Mouse (Mus musculus) forebrain, postnatal 0 days (tissue): ENCODE results near the gene Tmem203. TPM values are rescaled to one million over a fixed set of nuclear protein-coding genes. Genes with fewer than 3 reads are reported as not detected.

Source experiments
- ATAC-seq: fragments of 200-750 bp; cut with Nextera tagmentation; 2 replicates; pipeline ENCODE4 v1.8.0; 2017; ENCODE audit warnings: mild to moderate bottlenecking, moderate library complexity
- DNase-seq: peaks from one replicate; pipeline ENCODE4 v3.0.0-alpha.2; 2015
- H3K27ac ChIP-seq: fragments of 300-500 bp; sonication (generic); 2 replicates; pipeline ENCODE4 v1.5.1; 2014; ENCODE audit warnings: low read depth, mild to moderate bottlenecking, antibody characterized with exemption, low read length, moderate library complexity, mixed read lengths
- H3K27me3 ChIP-seq: fragments of 300-500 bp; sonication (generic); 2 replicates; pipeline ENCODE4 v1.6.1; 2014; ENCODE audit warnings: mild to moderate bottlenecking, low read length, mixed read lengths; ENCODE audit not compliant: insufficient read depth
- H3K36me3 ChIP-seq: fragments of 300-500 bp; sonication (generic); 2 replicates; pipeline ENCODE4 v1.6.1; 2014; ENCODE audit warnings: mild to moderate bottlenecking, moderate library complexity; ENCODE audit not compliant: insufficient read depth
- H3K4me1 ChIP-seq: fragments of 300-500 bp; sonication (generic); 2 replicates; pipeline ENCODE4 v1.6.1; 2014; ENCODE audit warnings: antibody characterized with exemption; ENCODE audit not compliant: insufficient read depth
- H3K4me2 ChIP-seq: fragments of 300-500 bp; sonication (generic); 2 replicates; pipeline ENCODE4 v1.6.1; 2014; ENCODE audit warnings: low read depth, mild to moderate bottlenecking, moderate library complexity
- H3K4me3 ChIP-seq: fragments of 300-500 bp; sonication (generic); 2 replicates; pipeline ENCODE4 v1.5.1; 2014; ENCODE audit warnings: low read depth, low read length, mixed read lengths
- H3K9ac ChIP-seq: fragments of 300-500 bp; sonication (generic); 2 replicates; pipeline ENCODE4 v1.6.1; 2014; ENCODE audit warnings: mild to moderate bottlenecking
- H3K9me3 ChIP-seq: fragments of 300-500 bp; sonication (generic); 2 replicates; pipeline ENCODE4 v1.6.1; 2016; ENCODE audit warnings: low read length
- CTCF ChIP-seq: sonication (generic); IDR thresholded peaks from 2 replicates; pipeline ENCODE4 v1.5.1; 2016; ENCODE audit warnings: antibody characterized with exemption, control low read depth, low read depth
- WGBS: fragments of 180-500 bp; shearing (Covaris S2); extraction: QIAGEN DNeasy Blood & Tissue Kit; methylation state at CpG from one replicate; pipeline ENCODE4 v1.1.7; 2014; 5-methylcytosine and 5-hydroxymethylcytosine counted together
- polyA plus RNA-seq: library from polyadenylated mRNA; unstranded; fragments of >200 nt; fragmentation: Nextera tagmentation; extraction: Ambion mirVana; gene quantifications from 2 replicates; pipeline ENCODE4 v1.2.1, GENCODE M21; 2015
- total RNA-seq: library from RNA; depleted of rRNA; stranded (reverse); fragments of >200 nt; gene quantifications from 2 replicates; pipeline ENCODE4 v1.2.3, GENCODE M21; 2014; rRNA removed

Gene Tmem203
- total and polyA plus RNA-seq, 2 experiments from 2014 or later: 22.7 to 42.5 TPM

DNA sequence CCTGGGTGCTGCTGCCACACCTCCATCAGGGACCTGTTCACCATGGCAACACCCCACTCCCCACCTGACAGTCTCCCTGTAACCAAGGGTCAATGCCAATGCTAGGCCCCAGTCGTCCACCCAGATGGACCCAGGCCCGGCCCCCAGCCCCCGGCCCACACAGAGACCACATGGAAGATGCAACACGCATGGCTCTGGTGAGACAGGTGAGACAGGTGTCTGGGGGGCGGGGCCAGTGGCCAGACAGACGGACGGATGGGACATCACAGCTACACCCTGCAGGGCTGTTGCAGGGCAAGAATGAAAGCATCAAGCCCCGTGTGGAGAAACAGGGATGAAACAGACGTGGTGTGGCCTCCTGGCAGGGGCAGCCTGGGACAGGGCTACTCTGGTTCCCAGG lies 38.5 kb downstream of the Tmem203 start:
- no peak overlapping the region for H3K4me3 ChIP-seq
- H3K9me3 ChIP-seq: no peaks in the 10 kb centered on the region
- DNase-seq (no peak), ATAC-seq (no peak)
- no peak for TF ChIP-seq CTCF
- H3K4me1 ChIP-seq: peaks cover 8% of the 10 kb centered on the region; the same call in 1 of the 2 replicates
- H3K27me3 ChIP-seq: peaks cover 39% of the 10 kb centered on the region
- no peak overlapping the region for H3K4me2 ChIP-seq
- H3K36me3 ChIP-seq: peaks cover 41% of the 10 kb centered on the region
- H3K27ac ChIP-seq: no peak overlapping the region
- 74% methylated on average over 9 of the region's 9 CpGs for WGBS
- no peak overlapping the region for H3K9ac ChIP-seq

DNA sequence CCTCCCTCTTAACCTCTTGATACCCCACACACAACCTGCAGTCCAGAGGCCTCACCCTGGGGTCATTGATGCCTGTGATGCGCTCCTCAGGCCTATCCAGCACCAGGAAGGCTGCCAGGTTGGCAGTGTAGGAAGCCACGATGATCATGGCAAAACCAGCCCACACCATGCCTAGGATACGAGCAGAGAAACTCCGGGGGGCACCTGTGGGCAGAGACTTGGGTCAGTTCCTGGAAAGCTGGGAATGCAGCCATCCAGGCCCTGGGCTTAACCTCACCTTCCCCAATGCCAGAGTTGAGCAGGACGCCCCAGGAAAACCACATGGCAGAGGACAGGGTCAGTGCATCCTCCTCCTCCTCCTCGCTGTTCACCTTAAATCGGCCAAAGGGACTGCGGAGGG lies 41.9 kb downstream of the Tmem203 start:
- H3K36me3 ChIP-seq: peaks cover 44% of the 10 kb centered on the region
- H3K4me2 ChIP-seq: no peak overlapping the region
- no peak for TF ChIP-seq CTCF
- H3K27ac ChIP-seq: no peak overlapping the region
- no peak overlapping the region for H3K9ac ChIP-seq
- no peaks in the 10 kb centered on the region for H3K9me3 ChIP-seq
- ATAC-seq (no peak), DNase-seq (no peak)
- WGBS: 70% methylated on average over 8 of the region's 8 CpGs
- no peak overlapping the region for H3K4me3 ChIP-seq
- H3K27me3 ChIP-seq: peaks cover 14% of the 10 kb centered on the region
- no peaks in the 10 kb centered on the region for H3K4me1 ChIP-seq

DNA sequence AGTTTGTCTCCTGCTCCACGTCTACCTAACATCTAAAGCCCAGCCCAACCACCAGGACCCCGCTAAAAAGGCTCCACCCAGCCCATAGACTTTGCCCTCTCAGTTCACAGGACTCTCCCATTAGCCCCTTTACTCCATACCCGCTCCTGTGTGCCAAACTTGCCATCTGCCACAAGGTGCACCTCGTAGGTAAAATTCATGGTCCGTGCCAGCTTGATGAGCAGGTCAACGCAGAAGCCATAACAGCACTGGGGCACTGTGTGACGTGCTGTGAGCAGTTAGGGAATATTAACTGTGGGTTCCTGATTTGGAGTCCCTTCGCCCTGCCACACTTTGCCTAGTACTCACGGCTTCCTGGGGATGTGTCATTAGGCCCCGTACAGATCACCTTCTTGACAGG lies 42.8 kb downstream of the Tmem203 start:
- Histone ChIP-seq H3K4me3 (no peak overlapping the region), H3K9ac (no peak overlapping the region), H3K27ac (no peak overlapping the region), H3K4me2 (no peak overlapping the region), H3K4me1 (no peaks in the 10 kb centered on the region), H3K27me3 (peaks cover 6% of the 10 kb centered on the region), H3K36me3 (peaks cover 52% of the 10 kb centered on the region), H3K9me3 (no peaks in the 10 kb centered on the region)
- TF ChIP-seq CTCF: no peak
- 82% methylated on average over 10 of the region's 10 CpGs for WGBS
- ATAC-seq: no peak
- DNase-seq: no peak

DNA sequence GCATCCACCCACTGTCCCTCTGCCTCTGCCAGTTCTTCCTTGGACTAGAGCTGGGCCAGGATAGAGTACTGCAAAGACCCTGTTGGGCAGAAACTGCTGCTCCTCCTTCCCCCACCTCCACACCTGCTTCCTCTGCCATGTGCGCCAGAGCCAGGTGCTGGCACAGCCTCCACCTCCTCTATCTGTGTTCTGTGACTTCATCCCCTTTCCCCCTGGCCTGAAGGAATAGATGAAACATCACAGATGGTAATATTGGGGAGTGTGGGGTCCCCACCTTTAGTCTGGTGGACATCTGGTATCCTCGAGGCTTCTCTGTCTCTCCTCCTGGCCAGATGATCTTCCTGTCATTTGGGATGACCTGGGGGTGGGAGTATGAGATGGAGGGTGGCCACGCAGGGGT lies 48.2 kb downstream of the Tmem203 start:
- no peak overlapping the region for H3K9ac ChIP-seq
- 86% methylated on average over 3 of the region's 3 CpGs for WGBS

GRCm38 (mm10) chr2:25303931-25304656 lies 48.9 kb downstream of the Tmem203 start:
- Histone ChIP-seq H3K9me3 (no peaks in the 10 kb centered on the region), H3K4me2 (peak overlapping the region; percentile 68), H3K27me3 (no peaks in the 10 kb centered on the region; the same call in 1 of the 2 replicates), H3K27ac (no peak overlapping the region), H3K4me3 (peak overlapping the region; percentile 40; the same call in 1 of the 2 replicates), H3K4me1 (peaks cover 3% of the 10 kb centered on the region; the same call in 1 of the 2 replicates), H3K36me3 (peaks cover 37% of the 10 kb centered on the region), H3K9ac (0 out of 2 replicates have a peak overlapping the region, but pooled peaks have one; percentile 22)
- ATAC-seq (peak; percentile 26; the same call in 1 of the 2 replicates), DNase-seq (no peak)
- TF ChIP-seq CTCF: no peak
- WGBS: 57% methylated on average over 7 of the region's 7 CpGs

More for the DNA sequence above, 48.2 kb downstream of the Tmem203 start:
- no peak for ATAC-seq
- Histone ChIP-seq H3K4me1 (peaks cover 3% of the 10 kb centered on the region; the same call in 1 of the 2 replicates), H3K36me3 (peaks cover 30% of the 10 kb centered on the region), H3K9me3 (no peaks in the 10 kb centered on the region), H3K4me2 (no peak overlapping the region), H3K27me3 (no peaks in the 10 kb centered on the region; the same call in 1 of the 2 replicates), H3K27ac (no peak overlapping the region), H3K4me3 (no peak overlapping the region)
- TF ChIP-seq CTCF: no peak
- DNase-seq: no peak

GRCm38 (mm10) chr2:25304657-25305541 lies 49.7 kb downstream of the Tmem203 start:
- Histone ChIP-seq H3K4me3 (peak overlapping the region; percentile 40), H3K4me1 (peaks cover 3% of the 10 kb centered on the region; the same call in 1 of the 2 replicates), H3K27me3 (peaks cover 2% of the 10 kb centered on the region; the same call in 1 of the 2 replicates), H3K4me2 (peak overlapping the region; percentile 68), H3K9ac (peak overlapping the region; percentile 49), H3K36me3 (peaks cover 39% of the 10 kb centered on the region), H3K27ac (0 out of 2 replicates have a peak overlapping the region, but pooled peaks have one; percentile 40), H3K9me3 (no peaks in the 10 kb centered on the region)
- TF ChIP-seq CTCF: no peak
- ATAC-seq (peak; percentile 83), DNase-seq (peak; percentile 79)
- WGBS: 3% methylated on average over 45 of the region's 45 CpGs

Other genes starting within 250 kb of the Tmem203 start
Only the 30 nearest of the 34 such genes appear.
- gene Nsmf, start 201.1 kb upstream of the Tmem203 start, total RNA-seq: 285 and 329 TPM in 2 replicates
- gene Nsmf, start 201.1 kb upstream of the Tmem203 start, polyA plus RNA-seq: 258 and 262 TPM in 2 replicates
- gene Entpd8, start 175.1 kb upstream of the Tmem203 start, total RNA-seq: not detected in 2 replicates
- gene Entpd8, start 175.1 kb upstream of the Tmem203 start, polyA plus RNA-seq: not detected in 2 replicates
- not detected in 2 replicates for gene Noxa1, start 160.3 kb upstream of the Tmem203 start, total RNA-seq
- gene Noxa1, start 160.3 kb upstream of the Tmem203 start, polyA plus RNA-seq: not detected in 2 replicates
- 38.2 and 40.0 TPM in 2 replicates for gene Nrarp, start 74.7 kb upstream of the Tmem203 start, total RNA-seq
- 17.0 and 17.8 TPM in 2 replicates for gene Nrarp, start 74.7 kb upstream of the Tmem203 start, polyA plus RNA-seq
- 1.7 and 3.3 TPM in 2 replicates for gene Tor4a, start 58.6 kb upstream of the Tmem203 start, total RNA-seq
- gene Tor4a, start 58.6 kb upstream of the Tmem203 start, polyA plus RNA-seq: 0.92 and 1.2 TPM in 2 replicates
- gene Nelfb, start 44.0 kb upstream of the Tmem203 start, total RNA-seq: 94.6 and 115 TPM in 2 replicates
- gene Nelfb, start 44.0 kb upstream of the Tmem203 start, polyA plus RNA-seq: 57.1 and 76.1 TPM in 2 replicates
- gene Stpg3, start 40.8 kb upstream of the Tmem203 start, total RNA-seq: not detected in 2 replicates
- not detected in 2 replicates for gene Stpg3, start 40.8 kb upstream of the Tmem203 start, polyA plus RNA-seq
- not detected in 2 replicates for gene Fam166a, start 36.7 kb upstream of the Tmem203 start, total RNA-seq
- gene Fam166a, start 36.7 kb upstream of the Tmem203 start, polyA plus RNA-seq: 0.94 TPM in 1 of 2 replicates, not detected in the other
- 553 and 579 TPM in 2 replicates for gene Tubb4b, start 30.7 kb upstream of the Tmem203 start, total RNA-seq
- 382 and 469 TPM in 2 replicates for gene Tubb4b, start 30.7 kb upstream of the Tmem203 start, polyA plus RNA-seq
- gene Slc34a3, start 21.1 kb upstream of the Tmem203 start, total RNA-seq: not detected in 2 replicates
- gene Slc34a3, start 21.1 kb upstream of the Tmem203 start, polyA plus RNA-seq: not detected in 2 replicates
- not detected in 2 replicates for gene Rnf224, start 18.7 kb upstream of the Tmem203 start, total RNA-seq
- gene Rnf224, start 18.7 kb upstream of the Tmem203 start, polyA plus RNA-seq: not detected in 2 replicates
- 77.6 and 84.1 TPM in 2 replicates for gene Rnf208, start 13.2 kb upstream of the Tmem203 start, total RNA-seq
- 193 and 205 TPM in 2 replicates for gene Rnf208, start 13.2 kb upstream of the Tmem203 start, polyA plus RNA-seq
- gene Cysrt1, start 13.0 kb upstream of the Tmem203 start, total RNA-seq: not detected in 2 replicates
- not detected in 2 replicates for gene Cysrt1, start 13.0 kb upstream of the Tmem203 start, polyA plus RNA-seq
- gene AL732309.1, start 8.6 kb upstream of the Tmem203 start, total RNA-seq: 10.1 and 12.8 TPM in 2 replicates
- 3.0 and 3.1 TPM in 2 replicates for gene AL732309.1, start 8.6 kb upstream of the Tmem203 start, polyA plus RNA-seq
- gene Tprn, start 7.2 kb downstream of the Tmem203 start, total RNA-seq: 15.2 and 18.1 TPM in 2 replicates
- 16.4 and 18.8 TPM in 2 replicates for gene Tprn, start 7.2 kb downstream of the Tmem203 start, polyA plus RNA-seq
- gene Ssna1, start 17.0 kb downstream of the Tmem203 start, total RNA-seq: 108 and 127 TPM in 2 replicates
- 189 and 195 TPM in 2 replicates for gene Ssna1, start 17.0 kb downstream of the Tmem203 start, polyA plus RNA-seq
- 30.2 and 37.9 TPM in 2 replicates for gene Anapc2, start 17.0 kb downstream of the Tmem203 start, total RNA-seq
- gene Anapc2, start 17.0 kb downstream of the Tmem203 start, polyA plus RNA-seq: 90.7 and 108 TPM in 2 replicates
- gene Tmem210, start 32.7 kb downstream of the Tmem203 start, total RNA-seq: not detected in 2 replicates
- gene Tmem210, start 32.7 kb downstream of the Tmem203 start, polyA plus RNA-seq: not detected in 2 replicates
- gene Lrrc26, start 34.5 kb downstream of the Tmem203 start, total RNA-seq: not detected in 2 replicates
- 0.15 TPM in 1 of 2 replicates, not detected in the other for gene Lrrc26, start 34.5 kb downstream of the Tmem203 start, polyA plus RNA-seq
- gene Grin1, start 63.7 kb downstream of the Tmem203 start, total RNA-seq: 77.3 and 88.5 TPM in 2 replicates
- 46.9 and 58.2 TPM in 2 replicates for gene Grin1, start 63.7 kb downstream of the Tmem203 start, polyA plus RNA-seq
- 54.0 and 66.1 TPM in 2 replicates for gene Man1b1, start 76.9 kb downstream of the Tmem203 start, total RNA-seq
- gene Man1b1, start 76.9 kb downstream of the Tmem203 start, polyA plus RNA-seq: 35.5 and 43.8 TPM in 2 replicates
- gene Dpp7, start 100.9 kb downstream of the Tmem203 start, total RNA-seq: 17.4 and 21.7 TPM in 2 replicates
- 15.3 and 19.8 TPM in 2 replicates for gene Dpp7, start 100.9 kb downstream of the Tmem203 start, polyA plus RNA-seq
- gene Uap1l1, start 110.2 kb downstream of the Tmem203 start, total RNA-seq: 4.1 and 5.2 TPM in 2 replicates
- gene Uap1l1, start 110.2 kb downstream of the Tmem203 start, polyA plus RNA-seq: 10.4 and 11.9 TPM in 2 replicates
- 13.2 and 13.9 TPM in 2 replicates for gene Sapcd2, start 116.9 kb downstream of the Tmem203 start, total RNA-seq
- 9.5 and 12.7 TPM in 2 replicates for gene Sapcd2, start 116.9 kb downstream of the Tmem203 start, polyA plus RNA-seq
- 8.2 and 13.5 TPM in 2 replicates for gene Entpd2, start 140.4 kb downstream of the Tmem203 start, total RNA-seq
- 14.2 and 18.2 TPM in 2 replicates for gene Entpd2, start 140.4 kb downstream of the Tmem203 start, polyA plus RNA-seq
- 179 and 188 TPM in 2 replicates for gene Npdc1, start 143.9 kb downstream of the Tmem203 start, total RNA-seq
- gene Npdc1, start 143.9 kb downstream of the Tmem203 start, polyA plus RNA-seq: 413 and 442 TPM in 2 replicates
- 1.3 TPM in 1 of 2 replicates, not detected in the other for gene Fut7, start 167.8 kb downstream of the Tmem203 start, total RNA-seq
- gene Fut7, start 167.8 kb downstream of the Tmem203 start, polyA plus RNA-seq: 0.17 and 0.23 TPM in 2 replicates
- 51.5 and 67.4 TPM in 2 replicates for gene Abca2, start 173.3 kb downstream of the Tmem203 start, total RNA-seq
- gene Abca2, start 173.3 kb downstream of the Tmem203 start, polyA plus RNA-seq: 8.8 and 10.5 TPM in 2 replicates
- 0.48 TPM in 1 of 2 replicates, not detected in the other for gene Clic3, start 201.4 kb downstream of the Tmem203 start, total RNA-seq
- gene Clic3, start 201.4 kb downstream of the Tmem203 start, polyA plus RNA-seq: 2.5 and 3.6 TPM in 2 replicates
- 154 and 164 TPM in 2 replicates for gene Paxx, start 205.7 kb downstream of the Tmem203 start, total RNA-seq
- gene Paxx, start 205.7 kb downstream of the Tmem203 start, polyA plus RNA-seq: 151 and 154 TPM in 2 replicates